Mouse (Mus musculus): Measurements from ENCODE around the gene Hpn.
A peak's percentile ranks its signal among the peaks of the same experiment; 100 is the strongest.

Gene Hpn

DNA sequence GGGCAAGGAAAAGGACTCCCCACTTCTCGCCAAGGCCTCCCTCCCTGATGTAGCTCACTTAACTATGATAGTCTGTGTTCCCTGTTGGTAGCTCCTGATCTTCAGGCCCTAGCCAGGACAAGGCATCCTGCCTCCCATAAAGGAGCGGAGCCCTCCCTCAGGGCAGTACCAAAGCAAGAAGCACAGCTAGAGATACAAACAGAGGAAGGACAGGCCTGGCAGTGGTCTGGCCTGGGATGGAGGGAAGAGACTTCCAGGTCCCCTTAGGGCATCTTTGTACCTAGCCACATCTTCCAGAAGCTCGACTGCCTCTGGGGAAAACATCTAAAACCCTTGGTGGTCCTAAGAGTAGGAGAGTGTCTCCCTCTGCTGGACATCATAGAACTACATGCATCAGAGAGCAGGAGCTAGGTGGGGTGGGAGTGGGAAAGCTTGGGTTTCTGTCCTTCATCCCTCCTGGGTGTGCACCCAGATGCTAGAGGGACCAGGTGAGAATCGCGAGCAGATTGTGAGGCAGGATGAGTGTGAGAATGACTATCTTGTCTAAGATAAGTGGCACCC lies 37.1 kb downstream of the Hpn start:
- no peak for DNase-seq

DNA sequence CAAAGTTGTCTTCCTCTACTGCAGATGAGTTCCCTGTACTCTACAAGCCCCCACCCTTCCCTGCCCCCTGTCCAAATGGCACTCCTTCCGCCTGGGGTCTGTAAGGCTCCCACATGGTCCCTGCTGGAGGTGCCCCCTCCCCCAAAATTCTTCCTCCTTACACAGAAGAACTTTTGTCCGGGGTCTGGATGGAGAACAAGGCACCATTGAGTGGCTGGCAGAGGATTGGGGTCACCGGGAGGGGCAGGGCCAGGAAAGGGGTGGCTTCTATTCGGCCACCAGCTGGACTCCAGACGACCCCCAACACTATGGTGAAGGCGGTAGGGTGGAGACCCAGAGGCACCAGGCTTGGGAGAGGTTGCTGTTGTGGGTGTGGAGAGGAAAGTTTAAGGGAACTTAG lies 37.6 kb downstream of the Hpn start:
- DNase-seq = peak; percentile 62

DNA sequence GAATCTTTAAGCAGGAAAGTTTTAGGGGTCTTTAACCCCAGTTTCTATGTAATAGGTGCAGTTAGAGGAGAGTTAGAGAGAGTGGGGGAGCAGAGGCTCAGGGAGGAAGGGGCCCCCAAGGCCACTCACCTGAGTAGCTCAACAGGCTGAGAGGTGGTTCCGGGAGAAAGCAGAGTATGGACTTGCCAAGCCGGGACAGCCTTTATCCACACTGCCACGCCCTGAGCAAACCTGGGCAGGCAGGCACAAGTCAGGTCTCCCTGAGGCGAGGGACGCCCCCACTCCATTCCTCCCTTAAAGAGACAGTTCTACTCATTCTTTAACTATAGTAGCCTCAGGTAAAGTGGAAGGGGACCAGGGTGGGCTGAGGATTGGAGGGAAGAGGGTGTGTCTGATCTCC lies 38.6 kb downstream of the Hpn start, which contains the start of gene Fxyd3:
Gene Fxyd3 (minus strand): TSS at position 213 of the 400 bp plus-strand sequence.
- DNase-seq = no peak

DNA sequence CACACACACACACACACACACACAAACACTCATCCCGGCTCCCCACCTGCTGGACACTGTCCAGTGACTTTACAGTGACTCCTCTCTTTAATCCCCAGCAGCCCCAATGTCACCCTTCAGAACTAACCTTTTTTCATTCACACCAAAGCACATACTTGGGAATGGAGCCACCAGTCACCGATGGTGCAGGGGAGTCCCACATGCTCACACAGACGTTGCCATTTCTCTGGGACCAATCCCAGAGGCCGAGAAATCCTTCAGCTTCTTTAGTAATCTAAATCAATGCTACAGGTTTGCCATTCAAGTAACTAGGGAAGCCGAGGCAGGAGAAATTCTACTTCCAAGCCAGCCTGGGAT lies 40.4 kb downstream of the Hpn start:
- DNase-seq = no peak

DNA sequence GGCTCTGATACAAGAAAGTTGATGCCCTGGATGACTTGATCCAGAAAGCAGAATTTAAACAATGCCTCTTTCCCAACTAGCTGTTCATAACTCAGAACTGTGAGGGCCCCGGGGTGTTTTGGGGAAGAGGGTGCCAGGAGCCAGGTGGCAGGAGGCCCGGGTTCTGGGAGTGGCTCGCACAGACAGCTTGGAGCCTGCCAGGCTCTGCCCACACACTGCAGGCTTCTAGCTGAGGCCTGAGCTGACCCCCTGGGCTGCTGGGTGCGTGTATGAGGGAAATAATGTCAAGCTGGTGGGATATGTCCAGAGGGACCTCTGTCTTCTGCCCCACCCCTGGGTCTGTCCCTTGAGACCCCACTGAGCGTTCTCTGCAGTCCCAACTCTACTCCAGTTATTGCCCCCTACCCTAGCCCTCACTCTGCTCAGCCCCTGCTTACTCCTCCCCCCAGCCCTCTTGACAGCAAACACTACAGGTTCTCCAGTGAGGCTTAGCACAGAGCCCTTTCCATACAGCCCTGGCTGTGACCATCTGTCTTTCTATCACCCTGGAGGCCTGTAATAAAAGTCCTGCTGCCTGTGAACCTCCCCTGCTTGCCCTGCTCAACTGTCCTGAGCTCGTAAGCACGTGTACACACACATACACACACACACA lies 40.9 kb downstream of the Hpn start:
- peak; percentile 70 for DNase-seq

DNA sequence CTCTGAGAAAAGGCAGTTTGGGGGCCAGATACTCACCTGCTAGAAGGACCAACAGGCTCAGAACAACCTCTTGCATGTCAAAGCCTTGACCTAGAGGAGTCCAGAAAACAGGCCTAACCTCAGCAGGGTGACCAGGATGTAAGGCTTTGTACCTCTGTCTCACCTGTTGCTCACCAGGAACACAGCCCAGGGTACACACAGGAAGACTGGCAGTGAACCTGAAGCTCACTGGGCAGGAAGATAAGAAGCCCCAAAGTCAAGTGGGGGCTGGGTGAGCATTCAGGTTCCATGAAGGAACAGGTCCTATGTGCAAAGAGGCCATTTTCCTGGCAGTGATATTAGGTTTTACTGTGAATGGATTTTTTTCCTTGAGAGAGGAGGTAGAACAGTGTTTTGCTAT lies 41.5 kb downstream of the Hpn start:
- DNase-seq = peak; percentile 50

DNA sequence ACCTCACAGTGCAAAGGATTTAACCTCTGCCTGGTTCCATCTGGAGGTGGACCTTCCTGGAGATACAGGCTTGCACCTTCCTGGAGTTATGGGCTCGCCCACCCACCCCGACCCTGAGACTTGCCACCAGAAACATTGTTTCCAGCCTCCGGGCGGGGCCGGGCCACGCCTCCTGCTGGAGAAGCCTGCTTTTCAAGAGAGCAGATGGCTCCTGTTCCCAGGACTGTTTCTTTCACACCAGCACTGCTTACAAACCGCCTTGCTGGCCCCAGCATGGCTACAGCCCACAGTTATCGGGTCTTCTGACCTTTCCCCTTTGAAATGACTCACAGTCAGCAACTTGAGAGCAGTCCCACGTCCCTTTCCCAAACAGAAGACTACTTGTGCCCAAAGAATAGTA lies 42.8 kb downstream of the Hpn start:
- peak; percentile 46 for DNase-seq

DNA sequence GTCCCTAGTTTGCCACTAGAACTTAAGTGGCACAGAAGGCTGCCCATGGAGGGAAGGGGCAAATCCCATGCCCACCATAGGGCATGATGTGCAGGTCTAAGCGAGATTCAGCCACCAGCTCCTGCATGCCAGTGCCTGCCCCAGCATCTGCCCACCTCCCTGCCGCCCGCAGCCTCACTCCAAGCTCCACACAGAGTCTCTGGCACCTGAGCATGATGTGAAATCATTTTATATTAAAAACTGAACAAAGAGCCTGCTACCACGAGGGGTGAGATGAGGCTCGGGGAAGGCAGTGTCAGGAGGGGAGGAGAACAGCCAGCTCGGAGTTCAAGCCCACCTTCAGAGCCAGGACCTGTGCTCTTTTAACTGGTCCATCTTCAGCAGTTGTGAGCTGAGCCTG lies 44.8 kb downstream of the Hpn start:
- DNase-seq = peak; percentile 60

DNA sequence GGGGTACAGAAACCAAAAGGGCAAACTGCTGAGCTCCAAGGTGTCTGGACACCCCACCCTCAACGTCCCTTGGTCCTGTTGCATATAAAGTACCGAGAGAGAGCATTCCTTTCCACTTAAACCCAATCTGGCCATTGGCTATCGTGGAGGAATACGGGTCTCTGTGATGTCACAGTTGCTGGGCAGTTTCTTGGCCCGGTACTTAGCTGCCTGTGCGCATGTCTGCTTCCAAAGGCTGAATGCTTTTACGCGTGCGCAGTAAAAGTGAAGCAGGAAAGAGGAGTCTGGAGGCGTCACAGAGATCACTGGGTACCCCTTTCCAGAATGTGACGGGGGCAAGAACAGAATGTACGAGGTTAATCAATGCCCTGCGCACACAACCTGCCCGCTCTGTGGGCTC lies 45.6 kb downstream of the Hpn start:
- DNase-seq = peak; percentile 67

DNA sequence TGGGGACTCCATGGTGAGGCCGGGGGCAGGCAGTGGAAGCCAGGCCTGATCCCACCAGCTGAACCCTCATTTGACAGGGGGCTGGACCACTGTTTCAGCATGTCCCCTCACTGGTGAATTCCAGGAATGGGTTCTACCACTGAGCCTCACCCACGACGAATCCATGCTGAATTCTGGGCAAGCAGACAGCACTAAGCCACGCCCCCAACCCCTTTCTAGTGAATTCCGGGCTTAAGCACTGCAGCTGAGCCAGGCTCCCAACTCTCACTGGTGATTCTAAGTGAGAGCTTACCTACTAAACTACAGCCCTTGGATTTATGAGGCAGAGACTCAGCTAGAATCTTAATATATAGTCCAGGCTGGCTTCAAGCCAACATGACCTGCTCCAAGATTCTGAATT lies 47.3 kb downstream of the Hpn start:
- peak; percentile 31 for DNase-seq

DNA sequence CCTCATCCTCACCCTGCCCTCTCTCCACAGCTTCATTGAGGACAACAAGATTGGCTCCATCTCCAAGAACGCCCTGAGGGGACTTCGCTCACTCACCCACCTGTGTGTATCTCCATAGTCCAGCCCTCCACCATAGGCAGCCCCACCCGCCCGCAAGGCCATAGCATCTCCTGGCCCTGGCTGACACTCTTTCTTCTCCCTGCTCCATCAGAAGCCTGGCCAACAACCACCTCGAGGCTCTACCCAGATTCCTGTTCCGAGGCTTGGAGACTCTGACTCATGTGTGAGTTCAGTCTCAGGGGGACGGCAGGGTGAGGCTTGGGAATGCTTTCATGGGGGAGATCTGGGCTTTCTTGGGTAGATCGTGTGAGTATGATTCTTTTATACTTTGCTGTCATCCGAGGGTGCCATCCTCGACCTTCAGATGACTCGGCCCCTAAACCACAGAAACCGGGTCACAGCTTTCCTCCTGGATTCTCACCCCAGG lies 52.0 kb downstream of the Hpn start:
- DNase-seq = no peak

DNA sequence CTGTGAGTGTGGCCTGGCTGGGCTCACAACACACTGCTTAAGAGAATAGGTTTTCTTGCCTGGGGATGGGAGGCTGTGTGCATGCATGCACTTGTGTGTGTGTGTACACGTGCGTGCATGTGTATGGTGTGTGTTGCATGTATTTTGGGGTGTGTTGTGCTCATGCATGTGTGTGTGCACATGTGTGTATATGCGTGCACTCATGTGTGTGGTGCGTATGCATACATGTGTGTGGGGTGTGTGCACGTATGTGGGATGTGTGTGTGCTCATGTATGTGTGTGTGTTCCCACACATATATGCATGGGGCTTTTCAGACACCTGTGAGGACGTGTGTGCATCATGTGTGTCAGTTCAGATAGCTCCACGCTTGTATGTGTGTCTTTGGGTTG lies 54.5 kb downstream of the Hpn start:
- no peak for DNase-seq

DNA sequence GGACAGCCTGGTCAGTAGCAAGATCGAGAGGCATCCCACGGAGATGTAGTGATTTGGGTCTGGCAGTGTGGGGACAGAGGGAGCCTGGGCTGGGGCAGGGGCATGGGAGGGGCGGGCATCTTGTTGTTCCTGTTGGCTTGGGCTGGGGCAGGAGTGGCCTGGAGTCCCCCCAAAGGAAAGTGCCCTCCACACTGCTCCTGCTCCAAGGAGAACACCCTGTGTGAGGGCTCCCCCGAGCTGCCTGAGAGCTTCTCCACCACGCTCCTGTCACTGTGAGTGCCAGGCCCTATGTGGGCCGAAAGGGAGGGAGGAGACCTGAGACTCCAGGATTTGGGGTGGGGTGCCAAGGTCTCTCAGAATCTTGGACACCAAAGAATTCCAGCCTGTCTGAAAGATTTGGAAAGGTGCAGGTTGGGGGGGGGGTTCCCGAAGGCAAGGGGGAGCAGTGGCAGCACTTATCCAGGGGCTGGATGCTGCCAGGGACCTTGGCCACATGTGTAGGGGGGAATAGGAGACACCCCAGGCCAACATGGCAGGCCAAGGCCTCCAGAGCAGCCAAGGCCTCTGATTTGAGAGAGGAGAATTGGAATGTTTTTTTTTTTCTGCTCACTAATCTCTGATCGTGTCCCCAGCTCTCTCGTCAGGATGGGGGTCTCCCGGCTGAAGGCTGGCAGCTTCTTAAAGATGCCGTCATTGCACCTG lies 55.0 kb downstream of the Hpn start:
- no peak for DNase-seq

DNA sequence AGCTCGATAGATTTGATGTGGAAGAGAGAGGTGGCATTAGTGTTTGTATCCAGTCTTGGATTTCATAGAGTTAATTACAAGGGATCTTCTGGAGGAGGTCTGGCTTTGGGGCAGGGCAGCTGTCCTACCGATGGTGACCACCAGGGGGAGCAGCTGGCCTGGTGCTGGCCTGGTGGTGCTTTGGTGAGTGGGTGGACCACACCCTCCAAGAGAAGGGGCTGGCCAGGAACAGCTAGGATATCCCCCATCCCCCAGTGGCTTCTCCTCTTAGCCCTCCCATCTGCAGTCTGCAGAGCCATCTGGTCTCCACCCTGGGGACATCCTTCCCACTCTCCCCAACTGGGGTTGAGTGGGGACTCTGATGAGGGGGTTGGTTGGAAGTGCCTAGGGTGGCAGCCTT lies 56.0 kb downstream of the Hpn start, which contains the start of gene Lgi4:
Gene Lgi4 (plus strand): TSS at position 235 of the 400 bp plus-strand sequence.
- peak; percentile 82 for DNase-seq

DNA sequence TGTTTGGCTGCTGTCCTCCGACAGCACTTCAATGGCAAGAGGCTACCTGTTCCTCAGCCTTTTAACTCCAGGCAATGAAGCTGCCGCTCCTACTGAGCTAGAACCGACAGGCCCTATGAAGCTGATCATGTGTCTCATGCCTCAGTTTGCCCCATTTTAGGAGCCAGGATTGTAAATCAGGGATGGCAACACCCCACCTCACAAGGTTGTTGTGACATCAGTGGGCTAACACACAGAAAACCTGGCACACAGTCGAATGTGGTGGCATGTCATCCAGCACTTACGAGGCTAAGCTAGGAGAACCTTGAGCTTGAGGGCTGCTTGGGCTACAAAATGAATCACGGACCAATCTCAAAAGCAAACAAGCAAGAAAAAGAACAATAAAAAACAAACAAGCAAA lies 56.9 kb downstream of the Hpn start:
- no peak for DNase-seq

DNA sequence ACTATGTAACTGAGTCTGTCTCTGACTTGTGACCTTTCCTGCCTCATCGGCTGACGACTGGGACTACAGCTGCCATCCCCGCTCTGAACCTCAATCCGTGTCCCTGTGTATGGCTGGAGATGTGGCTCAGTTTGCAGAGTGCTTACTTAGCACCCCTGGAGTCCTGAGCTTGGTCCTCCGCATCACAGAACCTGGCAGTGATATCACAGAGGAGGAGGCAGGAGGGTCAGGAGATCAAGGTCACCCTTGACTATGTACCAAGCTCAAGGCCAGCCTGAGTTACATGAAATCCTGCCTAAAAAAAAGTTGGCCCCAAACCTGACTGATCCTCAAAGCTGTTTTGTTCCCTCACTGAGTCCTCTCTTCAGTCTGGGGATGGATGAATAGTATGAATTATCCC lies 57.4 kb downstream of the Hpn start:
- no peak for DNase-seq

DNA sequence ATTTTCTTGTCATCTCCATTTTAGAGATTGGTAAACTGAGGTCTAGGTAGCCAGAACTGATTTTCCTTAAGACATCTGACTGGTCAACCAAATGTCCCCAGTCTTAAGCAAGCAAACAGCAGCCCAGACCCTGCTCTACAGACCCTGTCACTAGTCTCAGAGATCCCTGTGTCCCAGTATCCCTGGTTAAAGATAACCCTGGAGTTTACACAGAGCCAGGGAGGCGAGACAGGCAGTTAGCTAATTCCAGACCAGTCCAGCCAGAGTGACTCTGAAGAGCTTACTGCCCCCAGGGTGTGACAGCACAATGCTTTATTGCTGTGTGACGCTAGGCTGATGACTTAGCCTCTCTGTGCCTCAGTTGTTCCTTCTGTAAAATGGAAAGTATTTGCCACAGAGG lies 58.0 kb downstream of the Hpn start, which contains the start of gene Fxyd1:
Gene Fxyd1 (minus strand): TSS at position 129 of the 400 bp plus-strand sequence.
- no peak for DNase-seq

DNA sequence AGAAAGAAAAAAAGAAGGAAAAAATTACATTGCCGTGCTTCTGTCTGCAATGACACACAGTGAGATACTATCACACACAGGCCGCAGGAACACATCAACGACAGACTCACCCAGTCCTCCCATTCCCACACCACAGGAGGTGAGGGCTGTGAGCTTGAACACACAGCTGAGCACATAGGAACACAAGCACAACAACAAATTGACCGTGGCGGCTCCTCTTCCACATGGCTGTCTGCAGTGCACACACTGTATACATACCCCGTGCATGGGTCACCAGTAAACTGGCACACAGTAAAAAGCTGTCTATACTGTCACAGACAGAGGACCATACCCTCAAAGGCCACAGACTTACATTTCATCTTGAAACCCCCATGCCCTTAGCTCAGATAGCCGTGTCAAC lies 58.6 kb downstream of the Hpn start:
- no peak for DNase-seq

DNA sequence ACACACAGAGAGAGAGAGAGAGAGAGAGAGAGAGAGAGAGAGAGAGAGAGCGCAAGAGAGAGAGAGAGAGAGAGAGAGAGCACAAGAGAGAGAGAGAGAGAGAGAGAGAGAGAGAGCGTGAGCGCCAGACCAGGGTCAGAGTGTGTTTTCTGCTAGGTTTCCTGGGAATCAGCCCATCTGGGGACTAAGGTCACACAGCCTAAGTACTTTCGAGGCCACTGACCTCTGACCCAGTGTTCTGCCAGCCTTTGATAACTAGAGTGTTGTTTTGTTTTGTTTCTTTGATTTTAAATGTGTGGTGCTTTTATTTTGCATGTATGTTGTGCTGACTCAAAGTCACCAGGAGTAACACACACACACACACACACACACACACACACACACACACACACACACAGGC lies 59.2 kb downstream of the Hpn start:
- no peak for DNase-seq

DNA sequence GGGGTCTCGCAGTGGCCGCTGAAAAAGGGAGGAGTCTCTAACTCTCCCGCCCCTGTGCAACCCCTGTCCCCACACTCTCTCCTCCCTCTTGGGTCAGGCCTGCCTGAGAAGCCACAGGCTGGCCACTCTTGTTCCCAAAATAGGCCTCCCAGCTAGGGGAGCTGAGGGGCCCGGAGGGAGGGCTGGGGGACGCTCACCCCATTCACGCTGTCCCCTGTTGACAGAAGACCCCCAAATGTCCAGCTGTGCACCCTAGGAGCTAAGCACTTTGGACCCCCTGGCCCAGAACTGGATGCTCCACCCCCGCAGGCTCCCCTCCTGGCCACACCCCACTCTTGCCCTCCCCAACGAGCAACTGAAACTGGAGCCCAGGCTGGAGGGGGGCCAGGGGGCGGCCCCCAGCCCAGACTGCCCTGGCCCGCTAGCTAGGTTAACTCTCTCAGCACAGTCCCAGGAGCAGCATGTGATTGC lies 59.7 kb downstream of the Hpn start:
- peak; percentile 67 for DNase-seq

DNA sequence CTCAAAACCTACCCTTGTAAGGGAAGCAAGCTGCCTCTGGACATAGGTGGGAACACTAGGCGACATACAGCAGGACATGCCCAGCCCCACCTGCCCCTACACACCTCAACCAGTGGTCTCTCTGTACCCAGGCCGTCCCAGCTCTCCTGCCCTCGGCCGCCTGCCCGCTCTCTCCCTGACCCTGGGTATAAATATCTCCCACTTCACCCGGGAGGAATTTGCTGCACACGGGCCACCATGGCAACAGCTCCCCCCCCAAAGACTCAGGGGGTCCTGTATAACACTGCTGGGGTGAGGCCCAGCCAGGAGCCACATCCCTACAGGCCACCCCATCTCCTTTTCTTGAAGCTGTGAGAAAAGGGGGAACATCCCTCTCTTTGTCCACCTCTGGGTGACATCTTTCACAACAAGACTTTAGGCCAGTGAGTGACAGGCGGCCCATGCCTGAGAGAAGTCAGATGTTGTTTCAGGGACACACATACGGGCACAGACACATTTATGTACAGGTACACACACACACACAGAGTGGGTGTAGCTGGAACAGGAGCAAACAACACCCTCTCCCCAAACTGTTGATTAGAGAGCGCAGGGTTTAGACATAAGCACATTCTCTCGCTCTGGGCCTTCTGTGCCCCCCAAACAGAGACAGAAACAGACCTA lies 60.3 kb downstream of the Hpn start:
- DNase-seq = no peak

DNA sequence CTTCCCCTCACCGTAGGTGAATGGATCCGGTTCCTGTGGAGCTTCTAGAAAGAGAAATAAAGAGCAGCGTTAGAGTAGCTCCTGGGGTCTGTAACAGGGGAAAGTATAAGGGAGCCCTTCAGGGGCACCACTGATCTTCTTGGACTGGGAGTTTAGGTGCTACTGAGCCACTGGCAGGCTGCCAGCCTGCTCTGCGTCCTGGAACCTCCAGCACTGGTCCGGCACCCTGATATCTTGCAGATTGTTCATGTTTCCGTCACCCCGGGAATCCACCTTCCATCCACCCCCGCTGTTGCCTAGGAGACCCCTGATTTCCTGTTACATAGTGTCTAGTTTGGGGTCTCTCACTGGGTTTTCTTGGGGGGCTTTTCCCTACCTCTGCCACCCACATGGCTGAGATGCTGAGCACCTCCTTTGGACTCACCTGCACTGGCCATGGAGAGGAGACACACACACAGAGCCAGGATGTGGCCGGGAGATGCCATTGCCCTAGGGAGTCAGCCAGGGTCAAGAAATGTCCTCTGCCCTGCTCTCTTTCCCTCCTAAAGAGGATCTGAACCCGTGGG lies 61.1 kb downstream of the Hpn start:
- DNase-seq = peak; percentile 72

Data from cerebellum, adult 9-11 months (tissue).